Mouse (Mus musculus) myocyte (in vitro differentiated cells): ENCODE data around the gene Sox5.

Experiments used
- CEBPB ChIP-seq: IDR thresholded peaks from 2 replicates; pipeline ENCODE4 v1.6.1; 2011; ENCODE audit warnings: mild to moderate bottlenecking, moderate library complexity; ENCODE audit not compliant: poor library complexity, insufficient read depth, severe bottlenecking
- E2F4 ChIP-seq: IDR thresholded peaks from one replicate; pipeline ENCODE4 v1.6.1; 2011; ENCODE audit warnings: mild to moderate bottlenecking, control low read depth, moderate library complexity; ENCODE audit not compliant: insufficient read depth
- MYOG ChIP-seq, 3 experiments: IDR thresholded peaks; one replicate each; pipeline ENCODE4 v1.6.1; 2011; ENCODE audit warnings: control low read depth in 2 of 3, low read depth in 2 of 3, mild to moderate bottlenecking in 2 of 3; ENCODE audit not compliant: insufficient read length in 2 of 3, control insufficient read depth in 1 of 3, insufficient read depth in 1 of 3
- POLR2AphosphoS2 ChIP-seq: IDR thresholded peaks from one replicate; pipeline ENCODE4 v1.6.1; 2011; ENCODE audit warnings: low read depth, control low read depth; ENCODE audit not compliant: insufficient read length
- REST ChIP-seq: IDR thresholded peaks from one replicate; pipeline ENCODE4 v1.6.1; 2011; ENCODE audit warnings: mild to moderate bottlenecking, control low read depth, moderate library complexity; ENCODE audit not compliant: insufficient read depth, insufficient read length
- TCF12 ChIP-seq: IDR thresholded peaks from one replicate; pipeline ENCODE4 v1.6.1; 2011; ENCODE audit warnings: mild to moderate bottlenecking, control low read depth; ENCODE audit not compliant: poor library complexity, insufficient read depth, severe bottlenecking
- USF1 ChIP-seq: IDR thresholded peaks from one replicate; pipeline ENCODE4 v1.6.1; 2011; ENCODE audit warnings: low read depth, mild to moderate bottlenecking, control low read depth, moderate library complexity

- TF ChIP-seq E2F4 (no peak), USF1 (no peak), MYOG (IDR thresholded peaks at IDR 0.05; ENCODE audit: control insufficient read depth in 1 of 3, insufficient read depth in 1 of 3, insufficient read length in 2 of 3, low read depth in 2 of 3) (no peak), REST (no peak), POLR2AphosphoS2 (no peak), TCF12 (no peak), CEBPB (no peak)
Observed at GRCm38 (mm10) chr6:144501439-144501838, 280.3 kb downstream of the Sox5 start.
